ENCODE assay signal across 9 mouse cellular contexts in genomic region chr17:62818821-62819220, GRCm38 (mm10).
DNase-seq lines count a peak whose midpoint lies in the region; ATAC-seq lines count a peak whose summit lies in the region.
"Had no signal": no experiment of that assay in that cellular context is flagged by ENCODE, and none has a peak within 500 bp of the region (broad histone marks: within the 10 kb centered on the region; RNA-seq: fewer than 3 reads in every experiment).

No protein-coding gene starts in this region.

- 0 out of 2 replicates have a peak overlapping the region, but pooled peaks have one; percentile 10 for H3K4me2 ChIP-seq in heart, embryonic 15.5 days
- peak overlapping the region; percentile 32 for H3K4me2 ChIP-seq in hindbrain, embryonic 16.5 days (ENCODE audit: low read length)
- peak overlapping the region; percentile 37 for H3K4me2 ChIP-seq in neural tube, embryonic 12.5 days (replicated peaks)

- no peak for ATAC-seq in heart, embryonic 15.5 days (replicated peaks; ENCODE audit: insufficient number of reproducible peaks, insufficient read depth, low FRiP score, low read depth)
- ATAC-seq in hindbrain, embryonic 16.5 days, result no peak
- ATAC-seq in neural tube, embryonic 12.5 days (ENCODE audit: low FRiP score, low read depth), result no peak

- DNase-seq in heart, embryonic 10.5 days (ENCODE audit: low spot score), result no peak
- peak; percentile 63 for DNase-seq in embryo, embryonic 11 days
- DNase-seq in natural killer cell, adult 2 months (ENCODE audit: low spot score in 2 of 2), result no peak
- no peak for DNase-seq in right cerebral cortex, postnatal 14 days
- no peak for DNase-seq in cerebellum, adult 9-10 months
- DNase-seq: heart, postnatal 14 days had no signal

- no peaks in the 10 kb centered on the region for H3K9me3 ChIP-seq in heart, embryonic 15.5 days (replicated peaks)
- no peaks in the 10 kb centered on the region for H3K9me3 ChIP-seq in heart, embryonic 10.5 days
- H3K9me3 ChIP-seq in hindbrain, embryonic 16.5 days (ENCODE audit: control insufficient read depth, low read length), result no peaks in the 10 kb centered on the region
- H3K9me3 ChIP-seq in neural tube, embryonic 12.5 days, result no peaks in the 10 kb centered on the region

- 26% methylated on average over 8 of the region's 8 CpGs for WGBS in heart, embryonic 15.5 days
- 26% methylated on average over 8 of the region's 8 CpGs for WGBS in heart, embryonic 10.5 days
- 12% methylated on average over 8 of the region's 8 CpGs for WGBS in hindbrain, embryonic 16.5 days
- 6% methylated on average over 8 of the region's 8 CpGs for WGBS in neural tube, embryonic 12.5 days

- H3K9ac ChIP-seq in heart, embryonic 15.5 days, result no peak overlapping the region
- H3K9ac ChIP-seq in hindbrain, embryonic 16.5 days (ENCODE audit: low read depth, low read length), result no peak overlapping the region
- no peak overlapping the region for H3K9ac ChIP-seq in neural tube, embryonic 12.5 days

- no peaks in the 10 kb centered on the region for H3K27me3 ChIP-seq in heart, embryonic 15.5 days
- no peaks in the 10 kb centered on the region for H3K27me3 ChIP-seq in heart, embryonic 10.5 days (ENCODE audit: insufficient read depth, poor library complexity, severe bottlenecking)
- no peaks in the 10 kb centered on the region for H3K27me3 ChIP-seq in hindbrain, embryonic 16.5 days (replicated peaks; ENCODE audit: control insufficient read depth, insufficient read depth, low read length)
- H3K27me3 ChIP-seq in neural tube, embryonic 12.5 days (replicated peaks), result no peaks in the 10 kb centered on the region

- peaks cover 18% of the 10 kb centered on the region for H3K4me1 ChIP-seq in heart, embryonic 15.5 days (replicated peaks)
- H3K4me1 ChIP-seq in heart, embryonic 10.5 days, result peaks cover 20% of the 10 kb centered on the region
- H3K4me1 ChIP-seq in hindbrain, embryonic 16.5 days (ENCODE audit: control insufficient read depth, insufficient read depth, low read depth, low read length), result peaks cover 6% of the 10 kb centered on the region
- H3K4me1 ChIP-seq in neural tube, embryonic 12.5 days, result peaks cover 30% of the 10 kb centered on the region

- H3K36me3 ChIP-seq in heart, embryonic 15.5 days, result no peaks in the 10 kb centered on the region
- no peaks in the 10 kb centered on the region for H3K36me3 ChIP-seq in heart, embryonic 10.5 days
- no peaks in the 10 kb centered on the region for H3K36me3 ChIP-seq in hindbrain, embryonic 16.5 days (ENCODE audit: control insufficient read depth, insufficient read depth, low read length)
- no peaks in the 10 kb centered on the region for H3K36me3 ChIP-seq in neural tube, embryonic 12.5 days

- no peak overlapping the region for H3K27ac ChIP-seq in heart, embryonic 15.5 days
- no peak overlapping the region for H3K27ac ChIP-seq in heart, embryonic 10.5 days
- H3K27ac ChIP-seq in hindbrain, embryonic 16.5 days (ENCODE audit: low read depth, low read length), result no peak overlapping the region
- no peak overlapping the region for H3K27ac ChIP-seq in neural tube, embryonic 12.5 days

- no peak overlapping the region for H3K4me3 ChIP-seq in heart, embryonic 15.5 days
- no peak overlapping the region for H3K4me3 ChIP-seq in heart, embryonic 10.5 days
- no peak overlapping the region for H3K4me3 ChIP-seq in hindbrain, embryonic 16.5 days (ENCODE audit: low read length)
- H3K4me3 ChIP-seq in neural tube, embryonic 12.5 days, result no peak overlapping the region
